Mouse (Mus musculus) spleen, postnatal 4 days (tissue): Measurements from ENCODE around the gene Pank3.

Experiments
- DNase-seq, 2 experiments: peaks; one replicate each; pipeline ENCODE4 v3.0.0; 2022; ENCODE audit warnings: low spot score in 2 of 2

Pank3 gene

DNA sequence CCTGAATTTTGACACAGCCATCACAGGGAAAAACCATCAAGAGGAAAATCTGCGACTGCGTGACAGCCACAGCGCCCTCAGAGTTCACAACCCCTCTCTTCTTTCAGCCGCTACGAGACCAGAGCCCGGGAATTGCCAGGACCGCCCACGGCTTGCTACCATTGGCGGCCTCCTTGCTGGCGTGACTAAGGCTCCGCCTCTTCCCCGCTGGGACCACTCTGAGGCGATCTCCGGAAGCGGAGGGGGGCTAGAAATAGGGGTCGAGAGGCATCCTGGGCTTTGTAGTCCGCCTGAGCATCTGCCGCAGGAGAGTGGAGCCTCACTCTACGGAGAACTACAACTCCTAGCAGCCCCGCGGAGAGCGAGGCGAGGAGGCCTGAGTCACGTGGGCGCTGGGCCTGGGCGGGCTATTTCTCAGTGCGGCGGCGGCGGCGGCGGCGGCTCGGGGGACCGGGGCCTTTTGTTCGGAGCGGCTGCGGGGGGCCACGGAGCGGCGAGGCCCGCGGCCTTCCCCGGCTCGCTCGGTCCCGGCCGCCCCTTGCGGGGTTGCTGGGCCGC is at the start of gene Pank3:
TSS of gene Pank3 (plus strand) at position 297 of the 558 bp plus-strand sequence.
- peak; percentile 90 to 91 for DNase-seq

DNA sequence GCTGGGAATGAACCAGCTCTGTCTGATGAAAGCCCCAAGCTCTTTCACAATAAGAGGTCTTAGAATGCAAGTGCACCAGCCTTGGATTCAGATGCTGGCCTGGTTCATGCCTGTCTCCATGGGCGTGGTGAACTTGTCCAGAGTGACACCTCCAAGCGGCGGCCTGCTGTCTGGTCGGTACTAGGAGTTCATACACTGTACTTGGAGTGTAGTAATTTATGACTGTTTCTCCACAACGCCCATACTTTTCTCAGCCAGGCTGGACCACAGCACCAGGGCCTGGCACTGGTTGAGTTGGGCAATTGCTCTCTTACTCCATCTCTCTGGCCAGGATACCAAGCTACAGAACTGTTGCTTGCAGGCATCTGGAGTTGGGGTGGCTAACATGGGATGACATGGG is 45.4 kb upstream of the Pank3 start:
- no peak for DNase-seq

DNA sequence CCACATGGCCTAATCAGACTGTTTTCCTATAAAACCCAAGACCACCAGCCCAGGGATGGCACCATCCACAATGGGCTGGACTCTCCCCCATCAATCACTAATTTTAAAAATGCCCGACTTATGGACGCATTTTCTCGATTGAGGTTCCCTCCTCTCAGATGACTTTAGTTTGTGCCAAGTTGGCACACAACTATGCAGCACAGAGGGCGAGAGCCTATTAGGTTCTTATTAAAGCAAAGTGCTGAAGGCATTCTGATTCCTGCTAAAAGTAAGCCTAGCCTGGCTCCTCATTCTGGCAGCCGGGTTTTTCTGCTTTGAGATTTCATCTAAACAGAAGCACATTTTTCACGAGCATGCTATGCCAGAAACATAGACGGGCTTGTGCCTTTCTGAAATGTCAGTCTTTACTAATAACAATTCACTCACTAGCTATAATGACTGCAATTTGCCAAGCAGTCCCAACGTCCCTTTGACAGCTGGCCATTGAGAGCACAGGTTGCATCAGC is 42.9 kb upstream of the Pank3 start:
- DNase-seq = no peak

DNA sequence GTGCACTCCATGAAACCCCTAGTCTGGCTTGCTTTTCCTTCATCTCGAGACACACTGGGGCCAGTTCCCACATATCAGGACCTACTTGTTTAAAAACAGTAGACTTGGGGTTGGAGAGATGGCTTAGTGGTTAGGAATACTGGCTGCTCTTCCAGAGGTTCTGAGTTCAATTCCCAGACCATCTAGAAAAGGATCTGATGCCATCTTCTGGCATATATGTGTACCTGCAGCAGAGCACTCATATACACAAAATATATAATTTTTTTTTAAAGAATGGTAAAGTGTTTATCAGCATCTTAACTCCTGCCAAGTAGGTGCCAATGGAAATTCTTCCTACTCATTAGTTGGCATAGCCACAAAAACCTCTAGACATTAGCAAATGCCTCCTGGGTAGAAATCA is 41.1 kb upstream of the Pank3 start:
- DNase-seq = no peak

DNA sequence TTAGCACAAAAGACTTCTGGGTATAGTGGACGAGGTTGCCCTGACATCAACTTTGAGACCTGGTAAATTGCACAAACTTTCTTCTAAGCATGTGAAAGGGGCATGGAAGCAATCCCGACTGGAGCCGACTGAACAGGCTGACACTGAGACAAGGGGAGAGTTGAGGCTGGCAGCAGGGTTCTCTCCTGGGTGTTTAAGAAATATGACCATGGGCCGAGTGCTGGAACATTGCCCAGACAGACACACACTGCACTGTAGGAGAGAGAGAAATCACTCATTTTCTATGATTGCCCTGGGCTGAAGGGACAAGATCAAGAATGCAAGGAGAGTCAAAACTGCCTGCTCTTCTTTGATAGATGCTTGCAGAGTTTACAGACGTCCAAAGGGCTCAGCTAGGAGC is 40.1 kb upstream of the Pank3 start:
- DNase-seq = no peak

DNA sequence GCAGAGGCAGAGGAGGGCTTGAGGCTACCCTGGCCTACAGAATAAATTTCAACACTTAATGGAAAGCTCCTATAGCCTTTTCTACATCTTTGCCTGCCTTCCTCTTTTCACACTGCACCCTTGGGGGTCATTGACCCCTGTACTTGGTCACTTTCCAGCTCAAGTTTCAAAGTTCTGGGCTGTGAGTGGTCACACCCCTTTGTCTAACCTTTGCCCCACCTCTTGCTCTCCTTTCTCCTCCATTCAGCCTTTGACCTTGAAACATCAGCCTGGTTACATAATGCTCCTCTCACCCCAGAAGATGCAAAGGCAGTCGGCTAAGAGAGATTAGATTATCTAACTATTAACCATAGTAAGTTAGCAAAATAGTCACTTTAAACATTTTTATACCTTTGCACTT is 36.9 kb upstream of the Pank3 start:
- no peak for DNase-seq

DNA sequence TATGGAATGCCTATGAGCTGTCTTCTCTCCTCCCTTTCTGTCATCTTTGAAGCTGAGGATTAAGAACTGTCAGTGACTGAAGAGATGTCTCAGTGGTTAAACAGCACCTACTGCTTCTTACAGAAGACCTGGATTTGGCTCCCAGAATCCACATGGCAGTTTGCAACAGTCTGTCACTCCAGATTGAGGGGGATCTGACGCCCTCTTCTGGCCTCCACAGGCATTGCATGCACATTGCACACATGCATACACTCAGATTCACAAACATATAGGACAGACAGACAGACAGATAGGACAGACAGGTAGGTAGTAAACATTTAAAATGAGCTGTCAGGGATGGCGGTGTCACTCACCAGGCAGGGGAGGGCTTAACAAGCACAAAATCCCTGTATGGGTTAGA is 32.5 kb upstream of the Pank3 start:
- DNase-seq = no peak

DNA sequence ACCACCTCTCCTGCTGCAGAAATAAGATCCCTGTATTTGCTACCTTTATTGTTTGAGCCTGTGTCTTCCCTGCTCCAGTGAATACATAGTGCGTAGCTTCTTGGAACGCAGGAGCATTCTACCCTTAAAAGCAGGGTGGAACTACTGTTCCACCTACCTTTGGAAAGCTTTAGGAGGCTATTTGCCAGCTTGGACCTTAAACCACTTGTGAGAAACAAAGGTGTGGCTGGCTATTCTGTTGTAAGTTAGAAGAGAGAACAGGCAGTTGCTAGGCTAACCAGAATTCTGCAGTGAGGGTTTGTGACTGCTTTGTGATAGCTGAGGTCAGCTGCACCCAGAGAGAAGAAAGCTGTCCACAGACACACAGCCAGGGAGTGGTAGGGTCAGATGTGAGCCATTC is 32.0 kb upstream of the Pank3 start:
- DNase-seq = no peak

DNA sequence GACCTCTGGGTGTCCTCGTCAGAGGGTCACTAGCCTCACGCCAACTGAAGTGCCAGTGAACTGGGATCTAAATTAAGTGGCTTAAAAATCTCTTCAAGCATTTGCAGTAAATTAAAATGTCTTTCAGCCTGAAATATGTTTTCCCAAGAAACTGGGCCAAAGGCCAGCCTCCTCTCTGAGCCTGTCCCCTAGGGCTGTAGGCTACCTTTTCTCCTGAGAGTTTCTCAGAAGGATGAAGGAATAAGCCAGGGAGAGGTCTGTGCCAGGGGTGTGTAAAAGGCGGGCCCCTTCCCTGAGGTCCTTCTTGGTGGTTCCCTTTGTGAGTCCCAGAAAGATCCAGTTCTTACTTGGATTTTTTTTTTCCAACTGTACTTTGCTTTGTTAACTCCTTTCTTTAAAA is 31.2 kb upstream of the Pank3 start:
- no peak for DNase-seq

DNA sequence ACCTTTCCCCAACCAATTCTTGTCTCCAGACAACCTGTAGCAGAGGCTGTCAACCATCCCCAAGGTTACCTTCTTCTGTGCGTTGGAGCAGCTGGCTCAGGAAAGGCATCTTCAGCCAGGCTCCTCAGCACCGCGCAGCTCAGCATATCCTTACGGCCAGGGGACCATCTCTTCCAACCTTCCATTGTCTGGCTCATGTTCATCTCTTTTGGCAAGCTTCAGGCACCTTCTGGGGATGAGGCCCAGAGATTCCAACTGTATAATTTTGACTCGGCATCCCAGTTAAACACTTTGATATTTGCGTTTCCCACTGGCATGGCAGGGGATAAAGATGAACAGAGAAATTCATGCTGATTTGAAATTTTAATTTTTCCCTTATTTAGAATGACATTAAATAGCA is 25.7 kb upstream of the Pank3 start:
- DNase-seq = no peak

DNA sequence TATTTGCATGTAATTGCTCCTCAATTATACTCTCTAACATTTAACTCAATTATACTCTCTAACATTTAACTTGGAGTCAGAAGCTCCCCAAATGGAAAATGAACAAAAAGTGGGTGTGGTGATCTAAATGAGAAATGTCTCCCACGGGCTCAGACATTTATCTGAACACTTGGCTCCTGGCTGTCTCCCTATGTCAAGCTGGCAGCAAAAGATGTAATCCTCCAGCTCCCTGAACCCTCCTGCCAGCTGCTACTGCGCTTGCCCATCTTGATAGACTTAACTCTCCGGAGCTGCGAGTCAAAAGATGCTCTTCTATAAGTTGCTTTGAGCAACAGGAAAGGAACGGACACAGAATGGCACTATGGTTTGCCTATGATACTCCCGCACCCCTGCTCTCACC is 24.7 kb upstream of the Pank3 start:
- no peak for DNase-seq

DNA sequence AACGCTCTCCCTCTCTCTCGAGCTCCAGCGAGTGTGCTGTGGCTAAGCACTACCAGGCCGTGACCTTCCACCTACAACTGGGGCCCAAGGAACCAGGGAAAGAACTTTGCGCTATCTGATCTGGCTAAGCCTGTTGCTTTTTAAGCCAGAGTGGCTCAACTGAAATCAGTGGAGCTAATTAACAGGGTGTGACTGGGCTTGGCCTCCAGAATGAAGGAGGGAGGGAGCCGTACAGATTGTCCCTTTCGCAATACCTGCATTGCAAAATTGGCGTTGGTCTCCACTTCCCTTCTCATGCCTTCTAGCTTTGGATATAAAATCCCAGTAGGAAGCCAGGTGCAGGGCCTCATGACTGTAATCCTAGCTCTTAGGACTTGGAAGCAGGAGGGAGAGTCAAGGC is 18.7 kb upstream of the Pank3 start:
- no peak for DNase-seq

DNA sequence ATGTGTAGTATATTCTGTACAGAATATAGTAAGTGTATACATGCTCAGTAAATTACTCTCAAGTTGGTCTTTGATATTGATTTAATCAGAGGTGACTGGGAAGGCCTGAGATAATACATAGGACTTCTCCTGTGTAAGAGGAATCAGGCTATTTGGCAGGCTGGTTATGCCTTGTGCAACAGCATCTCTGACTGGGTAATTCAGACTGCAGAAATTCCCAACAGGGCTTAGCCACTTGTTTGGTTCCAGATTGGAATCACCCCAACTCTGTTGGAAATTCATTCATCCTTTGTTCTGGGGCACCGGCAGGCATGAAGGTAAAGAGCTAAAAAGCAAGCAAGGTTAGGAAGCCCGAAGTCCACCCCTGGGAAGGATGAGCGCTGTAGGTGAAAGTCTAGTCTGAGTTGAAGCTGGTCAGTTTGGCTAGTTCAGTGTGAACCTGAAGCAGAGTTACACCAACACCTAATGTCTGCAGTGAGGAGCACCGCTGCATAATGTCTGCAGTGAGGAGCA is 14.3 kb upstream of the Pank3 start:
- no peak for DNase-seq

DNA sequence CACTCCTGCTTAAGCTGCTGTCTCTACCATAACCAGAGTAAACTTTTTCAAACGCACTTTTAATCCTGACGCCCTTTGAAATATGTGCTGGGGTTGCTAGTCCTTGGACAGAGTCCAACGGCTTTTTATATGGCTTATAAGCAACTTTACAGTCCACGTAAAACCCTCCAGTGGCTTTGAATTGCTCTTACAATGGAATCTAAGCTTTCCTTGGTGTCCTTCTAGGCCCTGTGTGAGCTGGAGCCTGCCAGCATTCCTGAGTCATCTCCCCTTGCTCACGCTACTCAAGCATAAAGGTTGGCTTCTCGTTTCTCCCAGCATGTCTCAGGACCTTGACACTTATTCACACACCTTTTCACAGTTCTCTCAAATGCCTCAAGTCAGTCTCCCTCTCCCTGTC is 13.7 kb upstream of the Pank3 start:
- no peak for DNase-seq

DNA sequence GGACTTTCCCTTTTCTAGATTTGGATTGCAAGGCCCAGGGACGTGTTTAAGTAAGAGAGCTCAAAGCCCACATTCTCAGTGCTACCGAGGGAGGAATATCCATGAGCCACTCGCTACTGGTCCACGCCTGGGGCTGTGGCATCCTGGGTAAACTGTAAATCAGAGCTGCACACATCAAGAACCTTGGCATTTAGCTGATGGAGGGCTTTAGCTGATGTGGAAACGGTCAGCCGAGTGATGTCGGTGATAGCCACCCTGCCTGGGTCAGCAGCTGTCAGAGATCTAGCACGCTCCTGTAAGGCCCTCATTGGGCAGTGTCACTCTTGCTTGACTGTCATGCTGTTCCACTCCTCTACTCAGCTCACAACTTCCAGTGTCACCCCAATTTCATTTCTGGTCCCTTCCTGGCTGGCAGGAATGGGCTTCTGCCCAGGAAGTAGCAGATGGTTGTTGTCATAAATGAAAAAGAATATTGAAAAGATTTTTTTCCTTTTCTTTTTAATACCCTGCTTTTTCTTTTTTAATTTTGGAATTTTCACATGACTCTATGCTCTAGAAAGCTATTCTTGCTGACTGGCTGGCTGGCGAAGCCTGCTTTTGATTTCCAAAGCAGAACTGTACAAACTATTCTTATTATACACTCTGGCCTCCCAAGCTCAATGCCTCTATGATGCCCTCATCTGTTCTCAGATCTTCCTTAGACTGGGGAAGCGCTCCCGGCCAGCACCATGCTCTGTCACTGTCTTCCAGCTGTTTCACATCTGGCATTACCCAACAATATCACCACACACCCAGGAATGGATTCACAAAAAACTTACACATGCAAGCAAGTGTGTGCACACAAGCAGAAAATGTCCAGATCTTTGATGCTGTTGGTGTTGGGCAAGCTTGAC is 12.6 kb upstream of the Pank3 start:
- no peak for DNase-seq

DNA sequence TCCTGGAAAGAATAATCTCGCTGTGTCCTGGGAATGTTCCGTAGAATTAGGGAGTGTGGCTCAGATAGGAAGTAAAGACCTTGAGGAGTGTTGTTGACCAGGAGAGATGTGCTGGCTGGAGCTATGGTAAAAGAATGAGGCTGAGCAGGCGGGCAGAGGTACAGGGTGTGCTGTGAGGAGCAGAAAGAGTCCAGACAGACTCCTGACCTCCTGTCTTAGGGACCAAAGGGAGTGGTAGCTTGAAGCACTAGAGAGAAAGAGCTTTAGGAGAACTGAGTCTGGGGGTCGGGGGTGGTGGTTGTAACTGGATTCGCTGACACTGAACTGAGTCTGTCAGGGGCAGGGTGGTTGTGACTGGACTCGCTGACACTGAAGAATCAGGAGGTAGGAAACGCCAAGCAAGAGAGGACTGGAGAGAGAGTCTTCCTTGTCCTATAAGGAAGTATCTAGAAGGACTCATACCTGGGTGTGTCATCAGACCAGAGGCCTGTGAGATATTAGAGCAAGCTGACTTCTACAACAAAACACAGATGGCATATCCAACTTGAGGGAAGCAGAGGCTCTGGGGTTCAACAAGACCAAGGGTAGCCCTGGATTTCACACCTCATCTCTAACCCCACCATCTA is 9.2 kb upstream of the Pank3 start:
- no peak for DNase-seq

DNA sequence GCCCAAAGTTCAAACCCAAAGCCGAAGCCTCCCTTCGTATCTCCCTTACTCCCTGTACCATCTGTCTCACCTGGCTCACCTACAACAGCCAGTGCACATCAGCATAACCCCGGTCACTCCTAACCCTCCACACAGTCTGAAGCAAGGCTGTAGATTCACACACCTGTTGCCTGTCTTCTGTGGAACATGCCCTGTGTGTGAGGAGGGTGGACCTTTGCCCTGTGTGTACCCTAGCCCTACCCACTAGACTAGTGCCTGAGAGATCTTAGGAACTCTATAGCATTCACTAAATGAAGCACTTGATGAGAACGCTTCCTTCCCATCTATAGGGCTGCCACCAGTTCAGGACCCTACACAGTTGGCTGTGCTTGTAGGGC is 8.7 kb upstream of the Pank3 start:
- DNase-seq = no peak

DNA sequence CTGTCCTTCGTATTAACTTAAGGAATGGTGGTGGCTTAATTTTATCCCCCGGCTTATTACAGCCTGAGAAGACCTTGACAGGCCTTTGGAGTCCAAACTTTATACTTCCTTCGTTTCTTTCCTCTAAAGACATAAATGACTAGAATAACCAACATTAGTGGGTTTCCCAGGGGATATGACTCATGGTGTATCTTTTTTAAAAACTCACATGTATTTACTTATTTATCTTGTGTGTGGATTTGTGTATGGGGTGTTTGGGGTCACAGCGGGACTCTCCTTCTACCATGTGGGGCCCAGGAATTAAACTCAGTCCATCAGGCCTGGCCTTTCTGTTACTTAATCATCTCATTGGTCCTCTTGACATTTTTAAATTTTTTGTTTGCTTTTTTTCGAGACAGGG is 2.4 kb upstream of the Pank3 start:
- DNase-seq = no peak

DNA sequence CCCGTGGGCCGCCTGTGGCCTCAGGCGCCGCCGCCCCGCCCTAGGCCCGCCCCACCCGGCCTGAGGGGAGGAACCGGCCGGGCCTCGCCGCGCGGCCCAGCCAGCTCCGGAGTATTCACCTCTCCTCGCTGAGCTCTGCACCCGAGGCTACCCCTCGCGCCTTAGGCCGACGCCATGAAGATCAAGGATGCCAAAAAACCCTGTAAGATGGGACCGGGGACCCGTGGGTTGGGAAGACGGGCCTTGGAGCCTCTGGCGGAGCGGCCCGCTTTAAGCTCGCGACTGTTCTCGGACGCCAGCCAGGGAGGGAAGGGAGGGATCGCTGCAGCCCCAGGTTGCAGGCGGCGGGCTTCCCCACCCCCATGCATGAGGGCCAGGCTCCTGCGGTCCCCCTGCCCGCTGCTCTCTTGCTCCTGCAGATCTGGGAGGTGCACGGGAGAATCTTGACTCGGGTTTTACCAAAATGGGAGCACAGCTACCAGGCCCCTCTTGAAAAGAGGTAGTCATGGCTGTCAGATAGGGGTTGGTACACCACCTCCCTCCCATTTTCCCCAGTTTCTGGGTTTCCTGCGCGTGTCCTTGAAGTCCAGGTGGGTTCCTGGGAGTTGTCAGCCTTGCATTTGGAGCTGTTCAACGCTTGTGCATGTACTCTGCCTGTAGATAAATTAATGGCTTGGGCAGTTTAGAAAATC is 608 bp downstream of the Pank3 start:
- DNase-seq = peak; percentile 74 to 88

DNA sequence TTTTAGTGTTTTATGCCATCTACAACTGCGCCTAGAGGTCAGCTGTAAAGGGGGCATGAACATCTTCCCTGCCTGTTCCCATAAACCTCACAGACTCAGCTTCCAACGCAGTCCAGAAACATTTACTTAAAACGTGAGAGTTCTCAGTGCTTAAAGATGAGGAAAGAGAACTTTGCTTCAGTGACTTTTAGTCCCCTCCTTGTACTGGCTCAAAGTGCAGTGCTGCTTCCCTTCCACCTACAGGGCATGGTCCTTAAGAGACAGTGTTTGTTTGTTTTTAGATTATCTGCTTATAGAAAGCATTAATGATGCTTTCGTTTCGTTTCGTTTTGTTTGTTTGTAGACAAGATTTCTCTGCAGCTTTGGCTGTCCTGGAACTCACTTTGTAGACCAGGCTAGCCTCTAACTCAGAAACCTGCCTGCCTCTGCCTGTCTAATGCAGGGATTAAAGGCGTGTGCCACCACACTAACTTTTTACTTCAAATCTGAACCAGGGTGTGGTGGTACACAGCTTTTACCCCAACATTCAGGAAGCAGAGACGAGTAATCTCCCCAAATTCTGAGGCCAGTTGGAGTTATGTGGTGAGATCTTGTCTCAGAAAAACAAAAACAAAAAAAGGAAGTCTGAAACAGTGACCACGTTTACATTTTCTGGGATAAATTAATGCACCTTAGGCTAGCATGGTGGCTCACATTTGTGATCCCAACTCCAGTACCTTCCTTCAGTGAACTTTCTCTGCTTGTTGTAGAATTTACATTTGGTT is 1.6 kb downstream of the Pank3 start:
- no peak for DNase-seq

DNA sequence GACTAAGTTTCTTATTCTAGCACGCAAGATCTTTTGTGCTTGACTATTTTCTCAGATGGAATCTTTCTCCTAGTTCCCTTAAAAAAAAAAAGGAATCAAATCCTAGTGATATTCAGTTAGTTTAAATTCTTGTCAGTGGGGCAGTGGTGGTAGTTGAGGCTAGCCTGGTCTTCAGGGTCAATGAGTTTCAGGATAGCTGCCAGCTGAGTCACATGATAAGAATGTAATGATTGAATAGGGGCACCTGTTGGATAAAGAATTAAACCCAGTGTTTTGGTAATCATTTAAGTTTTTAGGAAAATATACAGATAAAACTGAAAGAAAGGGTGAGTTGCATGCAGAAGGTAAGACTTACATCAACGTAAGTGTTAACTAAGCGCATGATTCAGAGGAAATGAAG is 6.3 kb downstream of the Pank3 start:
- no peak for DNase-seq
